Mouse (Mus musculus) stomach, embryonic 14.5 days (tissue): ENCODE data around the gene Rassf3. TPM values are rescaled to one million over a fixed set of nuclear protein-coding genes. Genes with fewer than 3 reads are reported as not detected.

Experiments used
- ATAC-seq: fragments of 200-750 bp; cut with Nextera tagmentation; 2 replicates; pipeline ENCODE4 v1.8.0; 2017; ENCODE audit warnings: low read depth, moderate TSS enrichment; ENCODE audit not compliant: insufficient number of reproducible peaks, insufficient read depth, low FRiP score
- H3K27ac ChIP-seq: fragments of 300-500 bp; sonication (generic); 2 replicates; pipeline ENCODE4 v1.5.1; 2014; ENCODE audit warnings: mild to moderate bottlenecking, low read length, moderate library complexity, mixed read lengths
- H3K27me3 ChIP-seq: fragments of 300-500 bp; sonication (generic); 2 replicates; pipeline ENCODE4 v1.6.1; 2014; ENCODE audit warnings: low read length, control low read depth, mixed read lengths; ENCODE audit not compliant: control insufficient read depth, insufficient read depth
- H3K36me3 ChIP-seq: fragments of 300-500 bp; sonication (generic); 2 replicates; pipeline ENCODE4 v1.6.1; 2014; ENCODE audit warnings: mild to moderate bottlenecking, control low read depth, low read length, moderate library complexity, mixed read lengths; ENCODE audit not compliant: control insufficient read depth, insufficient read depth
- H3K4me1 ChIP-seq: fragments of 300-500 bp; sonication (generic); 2 replicates; pipeline ENCODE4 v1.6.1; 2014; ENCODE audit warnings: low read length, control low read depth, mixed read lengths; ENCODE audit not compliant: control insufficient read depth, insufficient read depth
- H3K4me2 ChIP-seq: fragments of 300-500 bp; sonication (generic); replicated peaks from 2 replicates; pipeline ENCODE4 v1.6.1; 2014; ENCODE audit warnings: low read depth, low read length, control low read depth
- H3K4me3 ChIP-seq: fragments of 300-500 bp; sonication (generic); 2 replicates; pipeline ENCODE4 v1.5.1; 2014; ENCODE audit warnings: low read depth, low read length, control low read depth
- H3K9ac ChIP-seq: fragments of 300-500 bp; sonication (generic); replicated peaks from 2 replicates; pipeline ENCODE4 v1.6.1; 2014; ENCODE audit warnings: low read depth, mild to moderate bottlenecking, control low read depth, low read length, moderate library complexity, mixed read lengths
- H3K9me3 ChIP-seq: fragments of 300-500 bp; sonication (generic); 2 replicates; pipeline ENCODE4 v1.6.1; 2016; ENCODE audit warnings: low read depth, low read length, control low read depth; ENCODE audit not compliant: control insufficient read depth
- WGBS: fragments of 180-500 bp; shearing (Covaris S2); extraction: QIAGEN DNeasy Blood & Tissue Kit; methylation state at CpG from one replicate; pipeline ENCODE4 v1.1.7; 2014; 5-methylcytosine and 5-hydroxymethylcytosine counted together
- polyA plus RNA-seq: library from polyadenylated mRNA; unstranded; fragments of >200 nt; fragmentation: Nextera tagmentation; extraction: Ambion mirVana; gene quantifications from 2 replicates; pipeline ENCODE4 v1.2.1, GENCODE M21; 2014

The Rassf3 gene
- polyA plus RNA-seq, 1 experiment from 2014 or later: 19.4 TPM

GRCm38 (mm10) chr10:121434441-121435103 lies 41.6 kb downstream of the Rassf3 start:
- WGBS: 53% methylated on average over 15 of the region's 15 CpGs

GRCm38 (mm10) chr10:121432635-121433280 lies 43.4 kb downstream of the Rassf3 start:
- 22% methylated on average over 16 of the region's 16 CpGs for WGBS
- peak overlapping the region; percentile 26; the same call in 1 of the 2 replicates for H3K4me2 ChIP-seq
- ATAC-seq: no peak
- no peak overlapping the region for H3K9ac ChIP-seq
- H3K9me3 ChIP-seq: no peaks in the 10 kb centered on the region
- no peaks in the 10 kb centered on the region for H3K36me3 ChIP-seq
- peak overlapping the region; percentile 83 for H3K27ac ChIP-seq
- peaks cover 79% of the 10 kb centered on the region for H3K4me1 ChIP-seq
- no peaks in the 10 kb centered on the region for H3K27me3 ChIP-seq
- no peak overlapping the region for H3K4me3 ChIP-seq

More at GRCm38 (mm10) chr10:121434441-121435103, 41.6 kb downstream of the Rassf3 start:
- Histone ChIP-seq H3K4me3 (no peak overlapping the region), H3K9ac (no peak overlapping the region), H3K4me1 (peaks cover 64% of the 10 kb centered on the region), H3K4me2 (no peak overlapping the region), H3K9me3 (no peaks in the 10 kb centered on the region), H3K27me3 (no peaks in the 10 kb centered on the region), H3K36me3 (no peaks in the 10 kb centered on the region), H3K27ac (peak overlapping the region; percentile 52; the same call in 1 of the 2 replicates)
- ATAC-seq: no peak

- peak overlapping the region; percentile 83 for H3K27ac ChIP-seq
- H3K4me2 ChIP-seq: peak overlapping the region; percentile 26; the same call in 1 of the 2 replicates
- peaks cover 80% of the 10 kb centered on the region for H3K4me1 ChIP-seq
- no peaks in the 10 kb centered on the region for H3K9me3 ChIP-seq
- no peak overlapping the region for H3K4me3 ChIP-seq
- H3K9ac ChIP-seq: no peak overlapping the region
- ATAC-seq: 0 out of 2 replicates have a peak, but pooled peaks have one; percentile 10
- WGBS: 24% methylated on average over 12 of the region's 12 CpGs
- no peaks in the 10 kb centered on the region for H3K27me3 ChIP-seq
- no peaks in the 10 kb centered on the region for H3K36me3 ChIP-seq
Measured at GRCm38 (mm10) chr10:121432041-121432634, 44.0 kb downstream of the Rassf3 start.

- Histone ChIP-seq H3K27ac (peak overlapping the region; percentile 83; the same call in 1 of the 2 replicates), H3K36me3 (no peaks in the 10 kb centered on the region), H3K4me2 (no peak overlapping the region), H3K4me3 (no peak overlapping the region), H3K27me3 (no peaks in the 10 kb centered on the region), H3K4me1 (peaks cover 69% of the 10 kb centered on the region), H3K9ac (no peak overlapping the region), H3K9me3 (no peaks in the 10 kb centered on the region)
- 69% methylated on average over 15 of the region's 15 CpGs for WGBS
- no peak for ATAC-seq
Measured at GRCm38 (mm10) chr10:121430764-121431540, 45.2 kb downstream of the Rassf3 start.

- Histone ChIP-seq H3K27me3 (no peaks in the 10 kb centered on the region), H3K27ac (peak overlapping the region; percentile 83; the same call in 1 of the 2 replicates), H3K4me3 (no peak overlapping the region), H3K36me3 (no peaks in the 10 kb centered on the region), H3K9ac (0 out of 2 replicates have a peak overlapping the region, but pooled peaks have one; percentile 1), H3K9me3 (no peaks in the 10 kb centered on the region), H3K4me2 (peak overlapping the region; percentile 32), H3K4me1 (peaks cover 63% of the 10 kb centered on the region)
- 16% methylated on average over 14 of the region's 14 CpGs for WGBS
- ATAC-seq: peak; percentile 23; the same call in 1 of the 2 replicates
Measured at GRCm38 (mm10) chr10:121429981-121430682, 46.0 kb downstream of the Rassf3 start.

GRCm38 (mm10) chr10:121429581-121429980 lies 46.6 kb downstream of the Rassf3 start:
- H3K4me2 ChIP-seq: peak overlapping the region; percentile 32
- WGBS: 17% methylated on average over 8 of the region's 8 CpGs
- no peak for ATAC-seq
- no peaks in the 10 kb centered on the region for H3K36me3 ChIP-seq
- H3K9ac ChIP-seq: no peak overlapping the region
- H3K27ac ChIP-seq: peak overlapping the region; percentile 83; the same call in 1 of the 2 replicates
- H3K27me3 ChIP-seq: no peaks in the 10 kb centered on the region
- no peak overlapping the region for H3K4me3 ChIP-seq
- peaks cover 61% of the 10 kb centered on the region for H3K4me1 ChIP-seq
- no peaks in the 10 kb centered on the region for H3K9me3 ChIP-seq

- H3K4me1 ChIP-seq: peaks cover 56% of the 10 kb centered on the region
- peak; percentile 12; the same call in 1 of the 2 replicates for ATAC-seq
- 26% methylated on average over 2 of the region's 2 CpGs for WGBS
- no peak overlapping the region for H3K4me3 ChIP-seq
- H3K4me2 ChIP-seq: peak overlapping the region; percentile 32; the same call in 1 of the 2 replicates
- H3K36me3 ChIP-seq: no peaks in the 10 kb centered on the region
- H3K9ac ChIP-seq: no peak overlapping the region
- no peaks in the 10 kb centered on the region for H3K27me3 ChIP-seq
- peak overlapping the region; percentile 83; the same call in 1 of the 2 replicates for H3K27ac ChIP-seq
- no peaks in the 10 kb centered on the region for H3K9me3 ChIP-seq
Measured at GRCm38 (mm10) chr10:121429089-121429488, 47.1 kb downstream of the Rassf3 start.
